Mouse (Mus musculus) mouse embryonic stem cell (cell line): ENCODE measurements around the gene Mtch2.
"Not testable (repeated sequence)": the region's sequence is repeated elsewhere in the genome, so short reads cannot be mapped to it uniquely, and the experiment has no call there.

Source experiments
- in situ Hi-C, 2 experiments: fragments of 300-500 bp; cut with MboI; formaldehyde crosslinking; loops; 1 replicate in 1 of 2; 3 replicates in 1 of 2; pipeline ENCODE4 v1.14.3; 2019 to 2020; ENCODE audit warnings: low sequenced_read_pairs in 2 of 2, low pct_unique_long_range_greater_than_20kb in 1 of 2, mixed read lengths in 1 of 2; ENCODE audit not compliant: unreplicated experiment in 1 of 2

Gene Mtch2

DNA sequence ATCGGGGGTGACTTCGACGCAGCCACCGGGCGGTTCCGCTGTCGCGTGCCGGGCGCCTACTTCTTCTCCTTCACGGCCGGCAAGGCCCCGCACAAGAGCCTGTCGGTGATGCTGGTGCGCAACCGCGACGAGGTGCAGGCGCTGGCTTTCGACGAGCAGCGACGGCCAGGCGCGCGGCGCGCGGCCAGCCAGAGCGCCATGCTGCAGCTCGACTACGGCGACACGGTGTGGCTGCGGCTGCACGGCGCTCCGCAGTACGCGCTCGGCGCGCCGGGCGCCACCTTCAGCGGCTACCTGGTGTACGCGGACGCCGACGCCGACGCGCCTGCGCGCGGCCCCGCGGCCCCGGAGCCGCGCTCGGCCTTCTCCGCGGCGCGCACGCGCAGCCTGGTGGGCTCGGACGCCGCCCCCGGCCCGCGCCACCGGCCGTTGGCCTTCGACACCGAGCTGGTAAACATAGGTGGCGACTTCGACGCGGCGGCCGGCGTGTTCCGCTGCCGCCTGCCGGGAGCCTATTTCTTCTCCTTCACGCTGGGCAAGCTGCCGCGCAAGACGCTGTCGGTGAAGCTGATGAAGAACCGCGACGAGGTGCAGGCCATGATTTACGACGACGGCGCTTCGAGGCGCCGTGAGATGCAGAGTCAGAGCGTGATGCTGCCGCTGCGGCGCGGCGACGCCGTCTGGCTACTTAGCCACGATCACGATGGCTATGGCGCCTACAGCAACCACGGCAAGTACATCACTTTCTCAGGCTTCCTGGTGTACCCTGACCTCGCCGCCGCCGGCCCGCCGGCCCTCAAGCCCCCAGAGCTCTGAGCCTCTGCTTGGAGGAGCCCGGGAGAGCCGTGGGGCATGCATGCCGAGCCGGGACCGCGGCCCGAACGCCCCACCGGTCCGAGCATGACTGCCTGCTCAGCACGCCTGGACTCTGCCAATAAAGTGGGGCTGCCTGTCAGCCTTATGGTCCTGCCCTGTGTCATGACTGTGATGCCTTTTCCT, 42.9 kb downstream of the Mtch2 start:
- in situ Hi-C loops: no loop called here

DNA sequence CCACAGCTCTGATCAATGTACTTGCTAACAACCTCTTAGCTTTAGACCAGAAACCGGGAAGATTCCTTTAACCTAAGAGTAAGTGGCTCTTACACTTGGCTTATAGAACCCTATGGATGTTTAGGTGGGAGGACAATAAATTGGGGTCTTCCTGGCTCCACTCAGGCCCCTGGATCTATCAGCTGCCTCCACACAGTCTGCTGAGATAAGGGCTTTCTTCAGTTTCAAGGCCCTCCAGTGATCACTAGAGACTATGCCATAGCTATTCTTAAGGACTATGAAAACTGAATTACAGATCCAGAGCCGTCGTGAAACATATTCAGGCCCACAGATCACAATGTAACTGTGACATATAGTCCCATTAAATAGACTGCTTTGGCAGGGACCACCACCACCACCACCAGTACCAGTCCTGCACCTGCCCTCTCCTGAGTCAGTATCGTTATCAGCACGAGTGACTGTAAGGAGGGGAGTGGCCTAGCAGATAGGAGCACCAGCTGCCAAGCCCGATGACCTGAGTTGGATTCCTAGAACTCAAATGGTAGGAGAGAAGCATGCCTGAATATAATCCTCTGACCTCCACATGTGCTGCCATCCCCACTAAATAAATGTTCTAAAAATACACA, 46.8 kb downstream of the Mtch2 start:
- in situ Hi-C loops: no loop called here

DNA sequence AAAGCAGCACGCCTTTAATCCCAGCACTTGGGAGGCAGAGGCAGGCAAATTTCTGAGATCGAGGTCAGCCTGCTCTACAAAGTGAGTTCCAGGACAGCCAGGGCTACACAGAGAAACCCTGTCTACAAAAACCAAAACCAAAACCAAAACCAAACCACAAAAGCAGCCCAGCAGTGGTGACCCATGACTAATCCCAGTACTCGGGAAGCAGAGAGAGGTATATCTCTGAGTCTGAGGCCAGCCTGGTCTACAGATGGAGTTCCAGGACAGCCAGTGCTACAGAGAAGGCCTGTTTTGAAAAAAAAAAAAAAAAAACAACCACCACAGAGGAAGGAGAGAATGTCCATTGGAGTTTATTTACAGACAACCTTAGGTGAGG, 47.3 kb downstream of the Mtch2 start:
- in situ Hi-C loops: not testable (repeated sequence)

DNA sequence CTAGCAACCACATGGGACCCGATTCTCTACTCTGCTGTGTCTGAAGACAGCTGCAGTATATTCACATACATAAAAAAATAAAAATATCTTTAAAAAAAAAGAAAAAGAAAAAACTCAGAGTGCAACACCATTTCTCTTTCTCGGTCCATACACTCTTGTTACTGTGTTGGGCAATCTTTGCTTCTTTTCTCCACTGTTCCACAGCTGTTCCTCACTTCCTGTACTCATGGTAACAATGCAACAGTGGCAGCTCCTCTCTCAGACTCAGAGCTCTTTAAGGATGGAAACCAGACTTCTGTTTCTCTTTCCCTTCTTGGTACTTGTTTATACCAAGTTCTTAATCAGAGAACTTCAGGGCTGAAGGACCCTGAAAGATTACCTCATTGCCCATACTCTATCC, 56.4 kb downstream of the Mtch2 start:
- in situ Hi-C loops: no loop called here

DNA sequence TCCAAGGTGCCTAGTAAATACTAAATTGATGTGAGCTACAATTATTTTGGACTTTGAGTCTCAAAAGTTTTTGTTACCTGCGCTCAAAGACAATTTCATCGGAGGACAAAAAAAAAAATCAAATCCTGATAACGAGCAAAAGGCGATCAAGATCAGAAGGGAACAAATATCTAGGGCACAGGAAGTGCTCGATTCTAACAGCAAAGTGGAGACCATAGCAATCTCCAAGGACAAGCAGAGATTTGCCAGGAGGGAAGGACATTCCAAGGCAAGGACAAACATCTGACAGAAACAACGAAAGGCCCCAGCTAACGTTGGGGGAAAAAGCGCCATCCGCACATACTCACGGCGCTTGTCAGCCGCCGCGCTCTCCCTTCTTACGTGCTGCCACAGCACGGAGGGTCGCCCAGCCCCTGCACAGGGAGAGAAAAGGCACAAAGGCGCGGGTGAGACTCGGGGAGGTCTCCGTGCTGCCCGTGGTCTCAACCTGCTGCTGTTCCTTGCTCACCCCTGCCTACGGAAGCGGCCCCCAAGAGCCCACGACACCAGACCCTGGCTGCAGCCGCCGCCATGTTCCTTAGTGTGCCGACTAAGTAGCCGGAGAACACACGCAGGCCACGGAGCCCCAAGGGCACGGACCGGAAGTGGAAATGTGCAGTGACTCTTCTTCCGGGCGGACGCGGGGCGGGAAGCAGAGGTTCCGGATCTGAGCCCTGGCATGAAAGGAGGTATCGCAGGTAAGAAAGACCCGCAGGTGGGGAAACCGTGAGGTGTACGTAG, 57.3 kb downstream of the Mtch2 start, which contains the start of the genes Kbtbd4 and Ndufs3:
Gene Kbtbd4 (plus strand): TSS at position 665 of the 780 bp plus-strand sequence.
Gene Ndufs3 (minus strand): TSS at position 752 of the 780 bp plus-strand sequence.
- in situ Hi-C loops: no loop called here

DNA sequence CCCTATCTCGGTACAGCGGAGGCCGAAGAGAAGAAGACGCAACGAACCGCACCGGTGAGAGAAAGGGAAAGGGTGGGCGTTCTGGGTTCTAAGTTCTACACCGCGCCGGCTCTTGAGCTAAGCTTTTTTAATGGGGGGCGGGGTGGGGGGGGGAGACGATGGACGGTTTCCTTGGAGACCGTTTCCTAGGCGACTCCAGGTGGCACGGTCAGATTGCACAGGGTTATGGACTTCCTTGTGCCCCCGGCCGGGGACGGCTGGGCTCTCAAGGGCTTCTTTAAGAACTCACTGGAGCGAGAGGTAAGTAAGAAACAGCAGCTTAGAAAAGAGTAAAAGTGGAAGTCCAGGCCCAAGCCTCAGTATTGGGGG, 57.9 kb downstream of the Mtch2 start:
- in situ Hi-C loops: no loop called here

DNA sequence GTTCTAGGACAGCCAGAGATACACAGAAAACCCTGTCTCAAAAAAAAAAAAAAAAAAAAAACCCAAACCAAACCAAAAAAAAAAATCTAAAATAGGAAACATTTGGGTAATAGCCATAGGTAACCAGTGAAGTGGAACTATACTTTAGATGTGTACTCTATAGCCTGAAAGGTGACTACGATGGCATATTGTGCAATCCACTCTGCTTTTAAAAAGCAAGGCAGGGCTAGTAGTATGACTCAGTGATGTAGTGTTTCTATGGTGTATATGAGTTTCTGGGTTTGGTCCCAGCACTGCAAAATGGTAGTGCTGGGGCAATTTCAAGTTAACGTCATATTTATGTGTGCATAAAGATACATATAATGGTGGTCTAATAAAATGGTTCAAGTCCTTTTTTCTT, 59.8 kb downstream of the Mtch2 start:
- in situ Hi-C loops: no loop called here

DNA sequence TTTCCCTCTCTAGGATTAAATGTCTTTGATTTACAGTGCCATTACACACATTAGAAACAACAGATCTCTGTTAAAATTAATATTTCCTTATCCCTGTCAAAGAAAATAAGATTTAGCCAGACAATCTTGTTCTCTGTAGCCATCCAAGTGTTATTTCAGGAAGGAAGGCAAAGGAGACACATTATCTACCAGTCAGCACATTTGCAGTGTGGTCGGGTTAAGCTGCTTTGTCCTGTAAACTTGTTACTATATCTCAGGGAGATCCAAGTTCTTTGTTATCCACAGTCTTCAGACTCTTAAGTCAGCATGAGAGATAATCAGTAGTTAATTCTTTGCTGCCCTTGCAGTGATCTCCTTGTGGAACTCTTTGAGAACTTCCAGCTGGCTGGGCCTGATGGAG, 63.9 kb downstream of the Mtch2 start:
- in situ Hi-C loops: no loop called here

DNA sequence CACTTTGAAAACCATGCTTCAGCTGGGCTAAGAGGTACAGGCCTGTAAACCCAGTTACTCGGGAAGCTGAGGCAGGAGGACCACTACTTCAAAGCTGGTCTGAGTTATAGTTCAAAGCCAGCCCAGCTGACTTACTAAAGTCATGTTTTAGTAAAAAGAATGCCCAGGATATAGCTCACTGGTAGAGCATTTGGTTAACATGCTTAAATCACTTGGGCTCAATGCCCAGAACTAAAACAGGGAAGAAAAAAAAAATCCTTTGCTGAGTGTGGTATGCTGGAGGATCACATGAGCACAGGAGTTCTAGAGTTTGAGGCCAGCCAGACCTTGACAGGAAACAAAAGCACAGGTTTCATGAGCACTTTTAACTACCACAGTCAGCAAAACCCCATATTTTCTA, 64.7 kb downstream of the Mtch2 start:
- in situ Hi-C loops: no loop called here

DNA sequence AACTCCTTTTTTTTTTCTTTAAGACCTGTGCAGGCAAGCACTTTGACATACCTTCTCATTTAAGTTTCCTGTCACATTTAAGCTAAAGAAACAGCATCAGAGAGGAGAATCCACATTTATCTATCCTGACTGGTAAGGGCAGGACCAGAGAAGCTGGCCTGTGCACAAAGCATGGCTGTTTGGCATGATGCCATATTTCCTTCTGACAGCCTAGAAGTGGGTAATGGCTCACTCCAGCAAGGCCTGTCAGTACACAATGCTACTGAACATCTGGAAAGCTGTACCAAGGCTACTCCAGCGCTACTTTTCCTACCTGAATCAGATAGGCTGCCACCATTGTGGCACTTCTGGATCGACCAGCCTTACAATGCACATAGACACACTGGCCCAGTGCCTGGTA, 66.7 kb downstream of the Mtch2 start:
- in situ Hi-C loops: no loop called here

DNA sequence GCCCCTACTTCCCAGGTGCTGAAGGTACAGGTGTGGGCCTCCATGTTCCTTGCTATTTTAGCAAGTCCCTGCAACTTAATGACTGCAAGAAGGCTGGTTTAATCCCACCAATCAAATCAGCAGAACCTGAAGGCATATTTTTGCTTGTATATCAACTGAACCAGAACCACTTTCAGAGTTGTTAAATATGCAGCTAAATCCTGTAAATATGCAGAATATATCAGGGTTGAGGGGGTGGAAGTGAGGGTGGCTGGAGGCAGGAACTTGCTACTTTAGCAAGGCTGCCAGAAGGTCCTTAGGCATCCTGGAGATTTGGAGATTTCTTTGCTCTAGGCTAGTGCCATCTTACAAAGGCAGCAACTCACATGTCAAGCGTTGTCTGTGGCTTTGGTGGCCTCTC, 68.6 kb downstream of the Mtch2 start:
- in situ Hi-C loops: no loop called here
